Mouse (Mus musculus) urinary bladder, postnatal 36 days (tissue): Measurements from ENCODE around the gene 1700029H14Rik.

Experiments
- DNase-seq, 2 experiments: peaks; one replicate each; pipeline ENCODE4 v3.0.0; 2022; ENCODE audit warnings: low spot score in 2 of 2, mixed read lengths in 1 of 2

1700029H14Rik gene

DNA sequence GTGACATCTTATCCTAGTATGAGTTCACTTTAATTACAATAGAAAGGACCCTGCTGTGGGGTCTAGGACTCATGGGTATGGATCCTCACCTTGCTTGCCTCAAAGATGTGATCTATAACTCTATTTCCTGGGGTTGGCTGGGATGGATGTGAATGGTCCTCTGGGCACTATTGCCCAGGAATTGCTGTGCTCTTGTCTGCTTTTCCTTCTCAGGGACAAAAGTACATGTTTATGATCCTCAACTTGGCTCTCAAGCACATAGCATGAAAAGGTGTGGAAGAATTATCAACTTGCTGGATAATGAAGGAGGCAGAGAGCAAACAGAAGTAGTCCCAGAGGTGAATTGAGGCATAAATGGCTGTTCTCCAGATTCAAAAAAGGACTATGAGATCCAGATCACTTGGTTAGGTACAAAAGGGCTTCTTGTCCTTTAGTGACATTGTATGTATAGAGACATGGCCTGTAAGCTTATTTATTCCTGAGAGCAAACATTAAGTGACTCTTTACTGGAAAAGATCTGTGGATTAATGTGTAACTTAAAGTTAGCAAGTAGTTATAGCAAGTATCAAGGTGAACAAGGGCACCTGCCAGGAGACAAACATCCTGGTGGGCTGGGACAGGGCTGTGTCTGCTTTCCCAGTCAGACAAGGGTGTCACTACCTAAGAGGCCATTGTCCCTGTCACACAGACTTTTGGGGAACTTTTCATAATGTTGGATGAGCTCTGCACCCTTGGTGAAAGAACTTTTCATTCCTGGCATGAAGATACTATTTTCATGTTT is 57.2 kb downstream of the 1700029H14Rik start:
- no peak for DNase-seq

DNA sequence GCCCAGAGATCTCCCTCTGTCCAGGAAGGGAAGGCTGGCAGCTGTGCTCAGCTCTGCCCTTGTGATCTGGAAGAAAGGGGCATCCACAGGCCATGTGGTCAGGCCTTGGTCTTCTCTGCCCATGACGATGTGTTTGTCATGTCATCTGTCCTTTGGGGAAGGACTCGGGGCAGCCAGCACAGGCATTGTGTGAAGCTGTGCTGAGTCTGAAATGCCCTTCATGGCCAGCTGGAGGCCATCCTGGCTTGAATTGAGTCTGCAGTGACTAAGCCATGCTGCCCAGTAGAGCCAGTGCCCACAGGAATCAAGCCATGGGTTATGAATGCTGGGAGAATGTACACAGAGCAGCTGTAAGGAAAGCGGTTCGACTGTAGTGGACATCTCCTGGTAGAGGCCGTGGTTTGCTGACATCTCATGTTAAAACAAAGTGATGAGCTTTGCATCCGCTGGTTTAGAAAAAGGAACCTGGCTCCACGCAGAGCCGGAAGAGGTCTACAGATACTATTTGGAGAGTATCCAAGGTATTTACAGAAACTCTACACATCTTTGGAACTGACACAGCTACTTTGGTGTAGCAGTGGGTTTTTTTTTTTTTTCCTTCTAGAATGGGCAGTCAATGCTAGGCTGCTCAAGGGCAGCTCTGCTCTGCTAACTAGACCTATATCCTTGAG is 58.2 kb downstream of the 1700029H14Rik start:
- DNase-seq = no peak

DNA sequence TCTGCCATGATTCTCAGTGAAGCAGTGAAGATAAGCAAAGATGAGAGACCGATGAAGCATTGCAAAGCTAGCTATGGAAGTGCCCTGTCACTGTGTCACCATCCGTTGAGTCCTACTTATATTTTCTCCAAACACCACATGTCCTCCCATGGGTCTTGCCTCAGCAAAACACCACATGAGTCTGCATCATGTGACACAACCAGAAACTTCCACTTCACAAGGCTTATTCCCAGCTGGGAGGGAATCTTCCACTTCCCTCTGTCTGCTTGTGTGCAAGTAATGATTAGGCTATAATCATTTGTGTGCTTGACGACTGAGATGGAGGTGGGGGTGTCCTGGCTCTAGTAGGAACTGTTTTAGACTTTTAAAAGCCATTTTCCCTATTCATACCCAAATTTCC is 61.0 kb downstream of the 1700029H14Rik start:
- no peak for DNase-seq
